Mouse (Mus musculus) ES-E14 (cell line): ENCODE results near the gene Gm5089.

Experiments
- CHD2 ChIP-seq: IDR thresholded peaks from 2 replicates; pipeline ENCODE4 v1.6.1; 2014; ENCODE audit warnings: mild to moderate bottlenecking, low read depth, low read length, inconsistent platforms
- HCFC1 ChIP-seq: IDR thresholded peaks from 2 replicates; pipeline ENCODE4 v1.6.1; 2012; ENCODE audit warnings: low read length, inconsistent platforms, borderline replicate concordance; ENCODE audit not compliant: insufficient read depth
- MAFK ChIP-seq: IDR thresholded peaks from 2 replicates; pipeline ENCODE4 v1.6.1; 2014; ENCODE audit warnings: mild to moderate bottlenecking, low read depth, low read length, inconsistent platforms; ENCODE audit not compliant: insufficient read depth

GRCm38 (mm10) chr14:122480355-122480754 lies 29.4 kb upstream of the Gm5089 start:
- TF ChIP-seq MAFK (no peak), HCFC1 (no peak), CHD2 (no peak)
